Mouse (Mus musculus): Measurements from ENCODE around the gene Usp35.
A peak's percentile ranks its signal among the peaks of the same experiment; 100 is the strongest.

Usp35 gene

GRCm38 (mm10) chr7:97314646-97315045 is 17.2 kb downstream of the Usp35 start:
- DNase-seq (ENCODE audit: low read depth, low spot score): no peak

GRCm38 (mm10) chr7:97313364-97313995 is 18.3 kb downstream of the Usp35 start:
- no peak for DNase-seq (ENCODE audit: low read depth, low spot score)

- no peak for DNase-seq (ENCODE audit: low read depth, low spot score)
These were observed 19.0 kb downstream of the Usp35 start for GRCm38 (mm10) chr7:97312856-97313255.

- no peak for DNase-seq (ENCODE audit: low read depth, low spot score)
These were observed 19.6 kb downstream of the Usp35 start for GRCm38 (mm10) chr7:97312196-97312595.

- no peak for DNase-seq (ENCODE audit: low read depth, low spot score)
These were observed 20.2 kb downstream of the Usp35 start for GRCm38 (mm10) chr7:97311620-97312019.

- DNase-seq (ENCODE audit: low read depth, low spot score): no peak
These were observed 21.5 kb downstream of the Usp35 start for GRCm38 (mm10) chr7:97310341-97310635.

- DNase-seq (ENCODE audit: low read depth, low spot score): no peak
These were observed 22.1 kb downstream of the Usp35 start for GRCm38 (mm10) chr7:97309461-97310340.

GRCm38 (mm10) chr7:97307546-97307945 is 24.3 kb downstream of the Usp35 start:
- DNase-seq (ENCODE audit: low read depth, low spot score): no peak

GRCm38 (mm10) chr7:97306813-97307212 is 25.0 kb downstream of the Usp35 start:
- no peak for DNase-seq (ENCODE audit: low read depth, low spot score)

- no peak for DNase-seq (ENCODE audit: low read depth, low spot score)
These were observed 26.6 kb downstream of the Usp35 start for GRCm38 (mm10) chr7:97305206-97305605.

- DNase-seq (ENCODE audit: low read depth, low spot score): no peak
These were observed 27.3 kb downstream of the Usp35 start for GRCm38 (mm10) chr7:97304471-97304870.

- no peak for DNase-seq (ENCODE audit: low read depth, low spot score)
These were observed 28.2 kb downstream of the Usp35 start for GRCm38 (mm10) chr7:97303614-97304013.

GRCm38 (mm10) chr7:97302876-97303275 is 28.9 kb downstream of the Usp35 start:
- DNase-seq (ENCODE audit: low read depth, low spot score): no peak

GRCm38 (mm10) chr7:97302261-97302660 is 29.6 kb downstream of the Usp35 start:
- DNase-seq (ENCODE audit: low read depth, low spot score): no peak

- DNase-seq (ENCODE audit: low read depth, low spot score): no peak
These were observed 30.5 kb downstream of the Usp35 start for GRCm38 (mm10) chr7:97301321-97301720.

GRCm38 (mm10) chr7:97300914-97301313 is 30.9 kb downstream of the Usp35 start:
- DNase-seq (ENCODE audit: low read depth, low spot score): no peak

- no peak for DNase-seq (ENCODE audit: low read depth, low spot score)
These were observed 32.9 kb downstream of the Usp35 start for GRCm38 (mm10) chr7:97298943-97299342.

GRCm38 (mm10) chr7:97298279-97298678 is 33.5 kb downstream of the Usp35 start:
- DNase-seq (ENCODE audit: low read depth, low spot score): no peak

GRCm38 (mm10) chr7:97297466-97297865 is 34.4 kb downstream of the Usp35 start:
- DNase-seq (ENCODE audit: low read depth, low spot score): peak; percentile 71

GRCm38 (mm10) chr7:97296986-97297385 is 34.8 kb downstream of the Usp35 start:
- no peak for DNase-seq (ENCODE audit: low read depth, low spot score)

- DNase-seq (ENCODE audit: low read depth, low spot score): no peak
These were observed 60.8 kb downstream of the Usp35 start for GRCm38 (mm10) chr7:97271068-97271467.

- DNase-seq (ENCODE audit: low read depth, low spot score): no peak
These were observed 61.5 kb downstream of the Usp35 start for GRCm38 (mm10) chr7:97270367-97270766.

- no peak for DNase-seq (ENCODE audit: low read depth, low spot score)
These were observed 69.3 kb downstream of the Usp35 start for GRCm38 (mm10) chr7:97262541-97262940.
